Mouse (Mus musculus) hindbrain, embryonic 15.5 days (tissue): ENCODE results near the gene St6galnac3. TPM values are rescaled to one million over a fixed set of nuclear protein-coding genes. Genes with fewer than 3 reads are reported as not detected.

Source experiments
- ATAC-seq: fragments of 200-750 bp; cut with Nextera tagmentation; 2 replicates; pipeline ENCODE4 v1.8.0; 2017; ENCODE audit warnings: low read depth, moderate number of reproducible peaks, moderate TSS enrichment; ENCODE audit not compliant: low FRiP score
- H3K27ac ChIP-seq: fragments of 300-500 bp; sonication (generic); replicated peaks from 2 replicates; pipeline ENCODE4 v1.5.1; 2015; ENCODE audit warnings: mild to moderate bottlenecking, inconsistent platforms
- H3K27me3 ChIP-seq: fragments of 300-500 bp; sonication (generic); 2 replicates; pipeline ENCODE4 v1.6.1; 2015; ENCODE audit warnings: control low read depth, inconsistent platforms
- H3K36me3 ChIP-seq: fragments of 300-500 bp; sonication (generic); 2 replicates; pipeline ENCODE4 v1.6.1; 2015; ENCODE audit warnings: control low read depth, inconsistent platforms
- H3K4me1 ChIP-seq: fragments of 300-500 bp; sonication (generic); replicated peaks from 2 replicates; pipeline ENCODE4 v1.6.1; 2015; ENCODE audit warnings: control low read depth, inconsistent platforms
- H3K4me2 ChIP-seq: fragments of 300-500 bp; sonication (generic); 2 replicates; pipeline ENCODE4 v1.6.1; 2015; ENCODE audit warnings: moderate library complexity, mild to moderate bottlenecking, inconsistent platforms
- H3K4me3 ChIP-seq: fragments of 300-500 bp; sonication (generic); 2 replicates; pipeline ENCODE4 v1.5.1; 2015; ENCODE audit warnings: mild to moderate bottlenecking, inconsistent platforms
- H3K9ac ChIP-seq: fragments of 300-500 bp; sonication (generic); 2 replicates; pipeline ENCODE4 v1.6.1; 2015; ENCODE audit warnings: inconsistent platforms
- H3K9me3 ChIP-seq: fragments of 300-500 bp; sonication (generic); 2 replicates; pipeline ENCODE4 v1.6.1; 2016; ENCODE audit warnings: control low read depth, inconsistent platforms
- WGBS: fragments of 180-500 bp; shearing (Covaris S2); methylation state at CpG from one replicate; pipeline ENCODE4 v1.1.7; 2015; 5-methylcytosine and 5-hydroxymethylcytosine counted together
- polyA plus RNA-seq: library from polyadenylated mRNA; unstranded; fragments of >200 nt; fragmentation: Nextera tagmentation; extraction: Ambion mirVana; gene quantifications from 2 replicates; pipeline ENCODE4 v1.2.1, GENCODE M21; 2015

Gene St6galnac3
- polyA plus RNA-seq, 1 experiment from 2014 or later: 23.1 TPM

- 60% methylated on average over 7 of the region's 7 CpGs for WGBS
- Histone ChIP-seq H3K4me2 (no peak overlapping the region), H3K36me3 (no peaks in the 10 kb centered on the region), H3K27ac (no peak overlapping the region), H3K9ac (no peak overlapping the region), H3K4me1 (0 out of 2 replicates have a peak, but pooled peaks cover 3% of the 10 kb centered on the region), H3K27me3 (no peaks in the 10 kb centered on the region), H3K9me3 (no peaks in the 10 kb centered on the region), H3K4me3 (no peak overlapping the region)
- no peak for ATAC-seq
These were observed 531.9 kb downstream of the St6galnac3 start for GRCm38 (mm10) chr3:153193025-153193424.

GRCm38 (mm10) chr3:153190742-153191141 lies 534.2 kb downstream of the St6galnac3 start:
- Histone ChIP-seq H3K4me1 (0 out of 2 replicates have a peak, but pooled peaks cover 3% of the 10 kb centered on the region), H3K36me3 (no peaks in the 10 kb centered on the region), H3K4me3 (no peak overlapping the region), H3K9me3 (no peaks in the 10 kb centered on the region), H3K4me2 (no peak overlapping the region), H3K27ac (no peak overlapping the region), H3K9ac (no peak overlapping the region), H3K27me3 (no peaks in the 10 kb centered on the region)
- 84% methylated on average over 2 of the region's 2 CpGs for WGBS
- ATAC-seq: no peak

- Histone ChIP-seq H3K36me3 (no peaks in the 10 kb centered on the region), H3K9me3 (no peaks in the 10 kb centered on the region), H3K27me3 (no peaks in the 10 kb centered on the region), H3K4me1 (0 out of 2 replicates have a peak, but pooled peaks cover 3% of the 10 kb centered on the region), H3K9ac (no peak overlapping the region), H3K4me3 (no peak overlapping the region), H3K27ac (no peak overlapping the region), H3K4me2 (no peak overlapping the region)
- ATAC-seq: no peak
- 79% methylated on average over 6 of the region's 6 CpGs for WGBS
These were observed 535.1 kb downstream of the St6galnac3 start for GRCm38 (mm10) chr3:153189685-153190467.

GRCm38 (mm10) chr3:153188224-153188623 lies 536.8 kb downstream of the St6galnac3 start:
- 72% methylated on average over 2 of the region's 2 CpGs for WGBS
- Histone ChIP-seq H3K27ac (no peak overlapping the region), H3K4me3 (no peak overlapping the region), H3K9ac (no peak overlapping the region), H3K27me3 (no peaks in the 10 kb centered on the region), H3K4me1 (0 out of 2 replicates have a peak, but pooled peaks cover 3% of the 10 kb centered on the region), H3K4me2 (no peak overlapping the region), H3K9me3 (no peaks in the 10 kb centered on the region), H3K36me3 (no peaks in the 10 kb centered on the region)
- ATAC-seq: no peak

- H3K9me3 ChIP-seq: no peaks in the 10 kb centered on the region
- H3K4me2 ChIP-seq: no peak overlapping the region
- no peak overlapping the region for H3K4me3 ChIP-seq
- 0 out of 2 replicates have a peak, but pooled peaks cover 3% of the 10 kb centered on the region for H3K4me1 ChIP-seq
- H3K9ac ChIP-seq: no peak overlapping the region
- no peak overlapping the region for H3K27ac ChIP-seq
- WGBS: 85% methylated on average over 3 of the region's 3 CpGs
- H3K36me3 ChIP-seq: no peaks in the 10 kb centered on the region
- ATAC-seq: no peak
- H3K27me3 ChIP-seq: no peaks in the 10 kb centered on the region
These were observed 539.9 kb downstream of the St6galnac3 start for GRCm38 (mm10) chr3:153185117-153185516.

GRCm38 (mm10) chr3:153181242-153181641 lies 543.7 kb downstream of the St6galnac3 start:
- Histone ChIP-seq H3K36me3 (no peaks in the 10 kb centered on the region), H3K9me3 (no peaks in the 10 kb centered on the region), H3K27me3 (no peaks in the 10 kb centered on the region), H3K4me3 (no peak overlapping the region), H3K27ac (no peak overlapping the region), H3K4me2 (no peak overlapping the region), H3K9ac (no peak overlapping the region), H3K4me1 (0 out of 2 replicates have a peak, but pooled peaks cover 3% of the 10 kb centered on the region)
- WGBS: 21% methylated on average over 6 of the region's 6 CpGs
- no peak for ATAC-seq

- WGBS: 57% methylated on average over 4 of the region's 4 CpGs
- Histone ChIP-seq H3K4me1 (0 out of 2 replicates have a peak, but pooled peaks cover 7% of the 10 kb centered on the region), H3K9me3 (no peaks in the 10 kb centered on the region), H3K4me2 (no peak overlapping the region), H3K36me3 (no peaks in the 10 kb centered on the region), H3K27ac (no peak overlapping the region), H3K4me3 (no peak overlapping the region), H3K9ac (no peak overlapping the region), H3K27me3 (no peaks in the 10 kb centered on the region)
- no peak for ATAC-seq
These were observed 548.2 kb downstream of the St6galnac3 start for GRCm38 (mm10) chr3:153176749-153177148.

GRCm38 (mm10) chr3:153176325-153176724 lies 548.6 kb downstream of the St6galnac3 start:
- no peak for ATAC-seq
- Histone ChIP-seq H3K9me3 (no peaks in the 10 kb centered on the region), H3K27ac (peak overlapping the region; percentile 34; the same call in 1 of the 2 replicates)

GRCm38 (mm10) chr3:153174336-153175033 lies 550.5 kb downstream of the St6galnac3 start:
- H3K4me2 ChIP-seq: no peak overlapping the region
- no peaks in the 10 kb centered on the region for H3K9me3 ChIP-seq
- 0 out of 2 replicates have a peak, but pooled peaks cover 7% of the 10 kb centered on the region for H3K4me1 ChIP-seq
- no peak overlapping the region for H3K4me3 ChIP-seq
- H3K27ac ChIP-seq: no peak overlapping the region
- H3K36me3 ChIP-seq: no peaks in the 10 kb centered on the region
- 78% methylated on average over 11 of the region's 11 CpGs for WGBS
- H3K27me3 ChIP-seq: no peaks in the 10 kb centered on the region
- no peak overlapping the region for H3K9ac ChIP-seq
- ATAC-seq: no peak

More at GRCm38 (mm10) chr3:153176325-153176724, 548.6 kb downstream of the St6galnac3 start:
- Histone ChIP-seq H3K4me1 (0 out of 2 replicates have a peak, but pooled peaks cover 7% of the 10 kb centered on the region), H3K4me3 (no peak overlapping the region), H3K27me3 (no peaks in the 10 kb centered on the region), H3K9ac (no peak overlapping the region), H3K36me3 (no peaks in the 10 kb centered on the region), H3K4me2 (no peak overlapping the region)
- 23% methylated on average over 6 of the region's 6 CpGs for WGBS

GRCm38 (mm10) chr3:153173567-153173966 lies 551.4 kb downstream of the St6galnac3 start:
- Histone ChIP-seq H3K9me3 (no peaks in the 10 kb centered on the region), H3K36me3 (no peaks in the 10 kb centered on the region), H3K27me3 (no peaks in the 10 kb centered on the region), H3K4me3 (no peak overlapping the region), H3K27ac (no peak overlapping the region), H3K4me1 (0 out of 2 replicates have a peak, but pooled peaks cover 7% of the 10 kb centered on the region), H3K9ac (no peak overlapping the region), H3K4me2 (no peak overlapping the region)
- no peak for ATAC-seq
- 84% methylated on average over 2 of the region's 2 CpGs for WGBS

GRCm38 (mm10) chr3:153170146-153170545 lies 554.8 kb downstream of the St6galnac3 start:
- Histone ChIP-seq H3K9ac (no peak overlapping the region), H3K27me3 (no peaks in the 10 kb centered on the region), H3K27ac (no peak overlapping the region), H3K4me1 (0 out of 2 replicates have a peak, but pooled peaks cover 4% of the 10 kb centered on the region), H3K36me3 (no peaks in the 10 kb centered on the region), H3K4me2 (no peak overlapping the region), H3K4me3 (no peak overlapping the region), H3K9me3 (no peaks in the 10 kb centered on the region)
- 82% methylated on average over 4 of the region's 4 CpGs for WGBS
- no peak for ATAC-seq

- ATAC-seq: 0 out of 2 replicates have a peak, but pooled peaks have one; percentile 38
- Histone ChIP-seq H3K4me3 (no peak overlapping the region), H3K9me3 (no peaks in the 10 kb centered on the region), H3K27me3 (no peaks in the 10 kb centered on the region), H3K36me3 (no peaks in the 10 kb centered on the region), H3K4me1 (0 out of 2 replicates have a peak, but pooled peaks cover 6% of the 10 kb centered on the region), H3K9ac (no peak overlapping the region), H3K4me2 (no peak overlapping the region), H3K27ac (no peak overlapping the region)
- WGBS: 54% methylated on average over 11 of the region's 11 CpGs
These were observed 555.2 kb downstream of the St6galnac3 start for GRCm38 (mm10) chr3:153169744-153170143.
